17 mouse cellular contexts compared by ENCODE assay signal in genomic region chr10:26280009-26280408, GRCm38 (mm10). TPM values are rescaled to one million over a fixed set of nuclear protein-coding genes. Genes with fewer than 3 reads are reported as not detected.
DNase-seq lines count a peak whose midpoint lies in the region; ATAC-seq and TF ChIP-seq lines count a peak whose summit lies in the region.
"Had no signal": no experiment of that assay in that cellular context is flagged by ENCODE, and none has a peak within 500 bp of the region (broad histone marks: within the 10 kb centered on the region; RNA-seq: fewer than 3 reads in every experiment).

No protein-coding gene starts in this region.

- peak; percentile 23 for ATAC-seq in forebrain, postnatal 0 days
- no peak for ATAC-seq in forebrain, embryonic 11.5 days (replicated peaks; ENCODE audit: low FRiP score)
- peak; percentile 78 for ATAC-seq in lung, embryonic 16.5 days (ENCODE audit: low read depth)
- ATAC-seq in embryonic facial prominence, embryonic 12.5 days (ENCODE audit: insufficient number of reproducible peaks, insufficient read depth, low FRiP score, low TSS enrichment): peak; percentile 72
- ATAC-seq in stomach, embryonic 15.5 days (ENCODE audit: insufficient read depth, low FRiP score, low read depth): peak; percentile 92
- ATAC-seq: CD4-positive, CD25-positive, alpha-beta regulatory T cell, adult 4 months had no signal

- 0 out of 2 replicates have a peak overlapping the region, but pooled peaks have one; percentile 9 for H3K27ac ChIP-seq in forebrain, postnatal 0 days (ENCODE audit: low read depth, low read length)
- no peak overlapping the region for H3K27ac ChIP-seq in forebrain, embryonic 11.5 days (ENCODE audit: low read depth, low read length)
- H3K27ac ChIP-seq in lung, embryonic 16.5 days (ENCODE audit: low read length): no peak overlapping the region
- H3K27ac ChIP-seq in embryonic facial prominence, embryonic 12.5 days: no peak overlapping the region
- no peak overlapping the region for H3K27ac ChIP-seq in stomach, embryonic 15.5 days
- H3K27ac ChIP-seq: heart, embryonic 10.5 days; midbrain, embryonic 12.5 days had no signal

- H3K9ac ChIP-seq in forebrain, postnatal 0 days: no peak overlapping the region
- no peak overlapping the region for H3K9ac ChIP-seq in forebrain, embryonic 11.5 days (ENCODE audit: low read length)
- H3K9ac ChIP-seq in lung, embryonic 16.5 days (ENCODE audit: low read length): no peak overlapping the region
- H3K9ac ChIP-seq in embryonic facial prominence, embryonic 12.5 days: no peak overlapping the region
- no peak overlapping the region for H3K9ac ChIP-seq in stomach, embryonic 15.5 days
- H3K9ac ChIP-seq: midbrain, embryonic 12.5 days had no signal

- H3K4me2 ChIP-seq in forebrain, postnatal 0 days (ENCODE audit: low read depth): no peak overlapping the region
- H3K4me2 ChIP-seq in forebrain, embryonic 11.5 days (ENCODE audit: low read depth, low read length, severe bottlenecking): no peak overlapping the region
- H3K4me2 ChIP-seq in lung, embryonic 16.5 days (ENCODE audit: low read depth, low read length): no peak overlapping the region
- H3K4me2 ChIP-seq in embryonic facial prominence, embryonic 12.5 days (replicated peaks): no peak overlapping the region
- H3K4me2 ChIP-seq in stomach, embryonic 15.5 days: no peak overlapping the region
- H3K4me2 ChIP-seq: midbrain, embryonic 12.5 days had no signal

- no peaks in the 10 kb centered on the region for H3K9me3 ChIP-seq in forebrain, postnatal 0 days (ENCODE audit: low read length)
- H3K9me3 ChIP-seq in forebrain, embryonic 11.5 days (ENCODE audit: control insufficient read depth, low read length): no peaks in the 10 kb centered on the region
- H3K9me3 ChIP-seq in lung, embryonic 16.5 days (ENCODE audit: control insufficient read depth, low read length): no peaks in the 10 kb centered on the region
- H3K9me3 ChIP-seq in embryonic facial prominence, embryonic 12.5 days: no peaks in the 10 kb centered on the region
- no peaks in the 10 kb centered on the region for H3K9me3 ChIP-seq in stomach, embryonic 15.5 days
- H3K9me3 ChIP-seq: heart, embryonic 10.5 days; midbrain, embryonic 12.5 days had no signal

- H3K27me3 ChIP-seq in forebrain, postnatal 0 days (ENCODE audit: insufficient read depth, low read length): no peaks in the 10 kb centered on the region
- no peaks in the 10 kb centered on the region for H3K27me3 ChIP-seq in forebrain, embryonic 11.5 days (ENCODE audit: control insufficient read depth, insufficient read depth, low read length)
- H3K27me3 ChIP-seq in lung, embryonic 16.5 days (ENCODE audit: control insufficient read depth, insufficient read depth, low read depth, low read length): no peaks in the 10 kb centered on the region
- H3K27me3 ChIP-seq in embryonic facial prominence, embryonic 12.5 days: no peaks in the 10 kb centered on the region
- H3K27me3 ChIP-seq in stomach, embryonic 15.5 days (replicated peaks): no peaks in the 10 kb centered on the region
- H3K27me3 ChIP-seq: midbrain, embryonic 12.5 days had no signal

- no peak overlapping the region for H3K4me3 ChIP-seq in forebrain, postnatal 0 days (ENCODE audit: low read depth, low read length)
- H3K4me3 ChIP-seq in forebrain, embryonic 11.5 days (ENCODE audit: low read depth, low read length): no peak overlapping the region
- H3K4me3 ChIP-seq in lung, embryonic 16.5 days (ENCODE audit: low read length): no peak overlapping the region
- H3K4me3 ChIP-seq in embryonic facial prominence, embryonic 12.5 days: no peak overlapping the region
- no peak overlapping the region for H3K4me3 ChIP-seq in stomach, embryonic 15.5 days (replicated peaks)
- H3K4me3 ChIP-seq: heart, embryonic 10.5 days; midbrain, embryonic 12.5 days had no signal

- 52% methylated on average over 8 of the region's 8 CpGs for WGBS in forebrain, postnatal 0 days
- 50% methylated on average over 8 of the region's 8 CpGs for WGBS in forebrain, embryonic 11.5 days
- WGBS in lung, embryonic 16.5 days: 63% methylated on average over 8 of the region's 8 CpGs
- WGBS in embryonic facial prominence, embryonic 12.5 days: 52% methylated on average over 8 of the region's 8 CpGs
- WGBS in stomach, embryonic 15.5 days: 62% methylated on average over 8 of the region's 8 CpGs

- no peak for TF ChIP-seq CTCF in forebrain, postnatal 0 days (IDR thresholded peaks at IDR 0.05; ENCODE audit: low read depth)

- H3K36me3 ChIP-seq in forebrain, postnatal 0 days (ENCODE audit: insufficient read depth): peaks cover 22% of the 10 kb centered on the region; the same call in 1 of the 2 replicates
- H3K36me3 ChIP-seq in forebrain, embryonic 11.5 days (ENCODE audit: control insufficient read depth, insufficient read depth, low read length): peaks cover 3% of the 10 kb centered on the region; the same call in 1 of the 2 replicates
- H3K36me3 ChIP-seq in lung, embryonic 16.5 days (ENCODE audit: control insufficient read depth, insufficient read depth, low read length): peaks cover 22% of the 10 kb centered on the region
- H3K36me3 ChIP-seq in embryonic facial prominence, embryonic 12.5 days: peaks cover 62% of the 10 kb centered on the region
- H3K36me3 ChIP-seq in stomach, embryonic 15.5 days: peaks cover 6% of the 10 kb centered on the region; the same call in 1 of the 2 replicates

- DNase-seq in forebrain, postnatal 0 days: no peak
- DNase-seq in forebrain, embryonic 11.5 days (ENCODE audit: low spot score): no peak
- no peak for DNase-seq in lung, postnatal 10 days
- no peak for DNase-seq in yolk sac, embryonic 10.5 days (ENCODE audit: low spot score)
- DNase-seq in layer of hippocampus, adult 11-12 months (ENCODE audit: low spot score): no peak
- DNase-seq: gastrocnemius, postnatal 14 days; heart, postnatal 36 days; liver; lung, postnatal 4 days; thymus, postnatal 4 days had no signal

- H3K4me1 ChIP-seq in forebrain, postnatal 0 days (ENCODE audit: insufficient read depth): no peaks in the 10 kb centered on the region
- H3K4me1 ChIP-seq in forebrain, embryonic 11.5 days (replicated peaks; ENCODE audit: control insufficient read depth, insufficient read depth, low read length): no peaks in the 10 kb centered on the region
- H3K4me1 ChIP-seq in lung, embryonic 16.5 days (replicated peaks; ENCODE audit: control insufficient read depth, insufficient read depth, low read length): no peaks in the 10 kb centered on the region
- H3K4me1 ChIP-seq in embryonic facial prominence, embryonic 12.5 days: no peaks in the 10 kb centered on the region
- no peaks in the 10 kb centered on the region for H3K4me1 ChIP-seq in stomach, embryonic 15.5 days
- H3K4me1 ChIP-seq: heart, embryonic 10.5 days; midbrain, embryonic 12.5 days had no signal

RNA-seq across cellular contexts. Expression of gene Samd3, which starts 50.5 kb away (rescaled TPM):
- total RNA-seq in forebrain, postnatal 0 days (2014; rRNA removed): 2.1 and 3.4 TPM in 2 replicates
- 3.3 and 3.8 TPM in 2 replicates for polyA plus RNA-seq in forebrain, postnatal 0 days (2015; fragmentation: Nextera tagmentation; extraction: Ambion mirVana)
- 22.1 and 22.5 TPM in 2 replicates for polyA plus RNA-seq in forebrain, embryonic 11.5 days (2014; fragmentation: Nextera tagmentation; extraction: Ambion mirVana)
- 0.28 and 0.49 TPM in 2 replicates for polyA plus RNA-seq in lung, embryonic 16.5 days (2015; fragmentation: Nextera tagmentation; extraction: Ambion mirVana)
- 0.47 and 2.2 TPM in 2 replicates for polyA plus RNA-seq in embryonic facial prominence, embryonic 12.5 days (2016; fragmentation: Nextera tagmentation; extraction: Ambion mirVana)
- polyA plus RNA-seq in stomach, embryonic 15.5 days (2015; fragmentation: Nextera tagmentation; extraction: Ambion mirVana): not detected in 2 replicates
- total RNA-seq: gastrocnemius, postnatal 14 days; heart, postnatal 36 days had no signal
- polyA plus RNA-seq: small intestine, adult 2 months had no signal
